Mouse (Mus musculus): ENCODE data around the gene Rcor1. TPM values are rescaled to one million over a fixed set of nuclear protein-coding genes. Genes with fewer than 3 reads are reported as not detected.
A peak's percentile ranks its signal among the peaks of the same experiment; 100 is the strongest.

The Rcor1 gene
- polyA plus RNA-seq, 1 experiment: 11.3 TPM

GRCm38 (mm10) chr12:111111176-111111575, 72.0 kb downstream of the Rcor1 start:
- no peaks in the 10 kb centered on the region for H3K4me1 ChIP-seq (ENCODE audit: control insufficient read depth, insufficient read depth, low read length)
- TF ChIP-seq CTCF (IDR thresholded peaks at IDR 0.05; ENCODE audit: extremely low read depth, insufficient read depth, low read length): no peak
- TF ChIP-seq POLR2A (IDR thresholded peaks at IDR 0.05; ENCODE audit: extremely low read depth, insufficient read depth, low read length): no peak
- H3K27ac ChIP-seq (ENCODE audit: insufficient read depth, low read length): no peak overlapping the region
- H3K4me3 ChIP-seq (ENCODE audit: insufficient read depth, low read length): no peak overlapping the region

DNA sequence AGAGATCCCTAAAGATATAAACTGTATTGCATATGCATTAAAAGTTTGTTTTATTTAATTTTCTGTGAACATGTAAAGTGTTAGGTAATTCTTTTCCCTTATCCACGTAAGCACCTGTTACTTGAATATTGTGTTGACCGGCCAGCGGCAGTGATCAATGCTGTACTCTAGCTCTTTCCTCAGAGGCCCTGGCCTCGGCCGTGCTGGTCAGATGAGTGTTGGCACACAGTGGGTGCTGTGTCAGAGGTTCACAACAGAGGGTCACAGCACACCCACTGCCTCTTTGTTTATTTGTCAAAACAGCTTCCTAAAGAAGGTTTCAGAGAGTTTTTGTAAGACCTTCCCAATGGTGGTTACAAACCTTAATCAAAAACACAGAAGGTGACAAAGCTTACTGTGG, 75.4 kb downstream of the Rcor1 start:
- H3K27ac ChIP-seq (ENCODE audit: insufficient read depth, low read length): no peak overlapping the region
- no peak overlapping the region for H3K4me3 ChIP-seq (ENCODE audit: insufficient read depth, low read length)
- no peaks in the 10 kb centered on the region for H3K4me1 ChIP-seq (ENCODE audit: control insufficient read depth, insufficient read depth, low read length)
- TF ChIP-seq POLR2A (IDR thresholded peaks at IDR 0.05; ENCODE audit: extremely low read depth, insufficient read depth, low read length): no peak
- TF ChIP-seq CTCF (IDR thresholded peaks at IDR 0.05; ENCODE audit: extremely low read depth, insufficient read depth, low read length): no peak

DNA sequence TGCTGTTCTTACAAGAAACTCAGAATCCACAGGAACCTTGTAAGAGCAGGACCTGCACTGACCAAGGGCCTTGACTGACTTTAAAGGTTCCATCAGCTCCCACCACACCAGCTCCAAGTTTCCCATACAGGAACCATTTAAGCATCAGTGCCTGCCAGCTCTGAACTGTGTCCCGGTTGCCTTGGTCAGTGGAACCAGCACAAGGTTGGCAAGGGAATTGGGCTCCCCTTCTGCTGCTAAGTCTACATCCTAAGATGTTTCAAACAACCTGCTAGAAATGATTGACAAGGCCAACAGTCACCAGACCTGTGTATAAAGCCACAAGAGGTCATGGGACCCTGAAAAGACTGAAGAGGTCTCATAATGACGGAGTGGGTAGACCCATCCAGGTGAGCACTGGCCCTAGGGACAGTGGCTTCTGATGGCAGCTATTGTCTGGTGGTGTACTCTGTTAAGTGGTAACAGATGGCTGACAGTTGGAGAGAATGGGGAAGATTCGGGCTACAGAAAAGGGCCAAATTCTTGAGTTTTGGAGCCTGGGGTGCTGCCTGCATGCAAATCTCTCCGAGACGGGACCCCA, 80.4 kb downstream of the Rcor1 start:
- H3K27ac ChIP-seq (ENCODE audit: insufficient read depth, low read length): no peak overlapping the region
- no peak overlapping the region for H3K4me3 ChIP-seq (ENCODE audit: insufficient read depth, low read length)
- TF ChIP-seq POLR2A (IDR thresholded peaks at IDR 0.05; ENCODE audit: extremely low read depth, insufficient read depth, low read length) (no peak), CTCF (IDR thresholded peaks at IDR 0.05; ENCODE audit: extremely low read depth, insufficient read depth, low read length) (no peak)
- no peaks in the 10 kb centered on the region for H3K4me1 ChIP-seq (ENCODE audit: control insufficient read depth, insufficient read depth, low read length)

GRCm38 (mm10) chr12:111120976-111121645, 82.0 kb downstream of the Rcor1 start:
- Histone ChIP-seq H3K4me3 (ENCODE audit: insufficient read depth, low read length) (no peak overlapping the region), H3K4me1 (ENCODE audit: control insufficient read depth, insufficient read depth, low read length) (no peaks in the 10 kb centered on the region), H3K27ac (ENCODE audit: insufficient read depth, low read length) (no peak overlapping the region)
- TF ChIP-seq CTCF (IDR thresholded peaks at IDR 0.05; ENCODE audit: extremely low read depth, insufficient read depth, low read length): no peak

DNA sequence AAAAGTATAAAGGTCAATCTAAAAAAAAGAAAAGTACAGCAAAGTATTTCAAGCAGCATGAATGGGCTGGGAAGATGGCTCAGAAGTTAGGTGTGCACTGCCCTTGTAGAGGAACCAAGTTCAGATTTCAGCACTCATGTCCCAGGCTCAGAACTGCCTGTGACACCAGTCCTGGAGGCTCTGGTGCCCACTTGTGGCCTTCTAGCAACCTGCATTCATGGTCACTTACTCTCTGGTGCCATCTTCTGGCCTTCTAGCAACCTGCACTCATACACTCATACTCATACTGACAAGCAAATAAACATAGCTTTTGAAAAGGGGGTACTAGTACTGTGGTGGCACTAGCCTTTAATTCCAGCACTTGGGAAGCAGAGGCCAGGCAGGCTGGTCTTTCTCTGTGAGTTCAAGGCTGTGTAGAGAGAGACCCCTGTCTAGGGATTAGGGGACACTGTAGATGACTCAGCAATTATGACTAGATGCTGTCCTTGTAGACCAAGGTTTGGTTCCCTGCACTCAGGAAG, 83.2 kb downstream of the Rcor1 start:
- no peak for TF ChIP-seq POLR2A (IDR thresholded peaks at IDR 0.05; ENCODE audit: extremely low read depth, insufficient read depth, low read length)
- peak; percentile 31; the same call in 1 of the 2 replicates for TF ChIP-seq CTCF (IDR thresholded peaks at IDR 0.05; ENCODE audit: extremely low read depth, insufficient read depth, low read length)
- H3K4me1 ChIP-seq (ENCODE audit: control insufficient read depth, insufficient read depth, low read length): no peaks in the 10 kb centered on the region
- no peak overlapping the region for H3K4me3 ChIP-seq (ENCODE audit: insufficient read depth, low read length)
- H3K27ac ChIP-seq (ENCODE audit: insufficient read depth, low read length): no peak overlapping the region

DNA sequence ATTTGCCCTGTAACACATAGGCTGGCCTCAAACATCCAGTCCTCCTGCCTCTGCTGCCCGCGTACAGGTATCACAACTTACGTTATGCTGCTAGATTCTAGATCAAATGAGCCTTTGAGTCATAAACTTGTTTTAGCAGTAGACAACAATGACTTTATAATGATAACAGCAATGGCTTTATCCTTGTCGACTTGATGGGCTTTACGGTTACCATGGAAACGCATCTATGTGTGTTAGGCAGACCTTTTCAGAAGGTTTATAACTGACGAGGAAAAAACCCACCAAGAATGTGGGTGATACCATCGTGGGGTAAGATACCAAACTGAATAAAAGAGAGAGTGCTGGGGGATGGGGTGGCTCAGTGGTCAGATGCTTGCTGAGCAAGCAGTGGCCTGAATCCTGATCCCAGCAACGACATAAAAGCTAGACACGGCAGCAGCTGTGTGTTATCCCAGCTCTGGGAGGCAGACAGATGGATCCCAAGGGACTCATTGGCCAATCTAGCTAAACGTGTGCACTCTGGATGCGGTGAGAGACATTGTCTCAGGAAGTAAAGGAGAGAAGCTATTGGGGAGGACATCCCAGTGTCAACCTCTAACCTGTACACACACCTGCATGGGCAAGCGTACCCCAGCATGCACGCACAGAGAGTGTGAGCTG, 85.6 kb downstream of the Rcor1 start:
- H3K27ac ChIP-seq (ENCODE audit: insufficient read depth, low read length): no peak overlapping the region
- H3K4me1 ChIP-seq (ENCODE audit: control insufficient read depth, insufficient read depth, low read length): no peaks in the 10 kb centered on the region
- TF ChIP-seq POLR2A (IDR thresholded peaks at IDR 0.05; ENCODE audit: extremely low read depth, insufficient read depth, low read length) (no peak), CTCF (IDR thresholded peaks at IDR 0.05; ENCODE audit: extremely low read depth, insufficient read depth, low read length) (no peak)
- H3K4me3 ChIP-seq (ENCODE audit: insufficient read depth, low read length): no peak overlapping the region

DNA sequence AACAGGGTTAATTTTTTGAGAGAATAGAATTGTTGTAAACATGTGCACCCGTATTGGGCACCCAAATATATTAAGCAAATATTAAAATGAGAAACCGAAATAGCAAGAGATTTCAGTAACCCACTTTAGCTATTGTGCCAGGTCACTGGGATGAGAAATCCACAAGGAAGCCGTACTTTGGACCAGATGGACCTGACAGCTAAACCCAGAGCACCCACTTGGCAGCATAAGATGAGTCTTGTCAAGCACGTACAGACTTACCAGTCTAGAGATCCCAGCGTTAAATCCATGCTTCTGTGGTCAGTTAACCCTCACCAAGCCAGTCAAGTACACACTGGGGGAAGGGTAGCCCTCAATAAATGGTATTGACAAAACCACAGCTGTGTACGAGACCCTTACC, 86.5 kb downstream of the Rcor1 start:
- no peak overlapping the region for H3K27ac ChIP-seq (ENCODE audit: insufficient read depth, low read length)
- no peaks in the 10 kb centered on the region for H3K4me1 ChIP-seq (ENCODE audit: control insufficient read depth, insufficient read depth, low read length)
- no peak overlapping the region for H3K4me3 ChIP-seq (ENCODE audit: insufficient read depth, low read length)
- TF ChIP-seq POLR2A (IDR thresholded peaks at IDR 0.05; ENCODE audit: extremely low read depth, insufficient read depth, low read length) (no peak), CTCF (IDR thresholded peaks at IDR 0.05; ENCODE audit: extremely low read depth, insufficient read depth, low read length) (no peak)

DNA sequence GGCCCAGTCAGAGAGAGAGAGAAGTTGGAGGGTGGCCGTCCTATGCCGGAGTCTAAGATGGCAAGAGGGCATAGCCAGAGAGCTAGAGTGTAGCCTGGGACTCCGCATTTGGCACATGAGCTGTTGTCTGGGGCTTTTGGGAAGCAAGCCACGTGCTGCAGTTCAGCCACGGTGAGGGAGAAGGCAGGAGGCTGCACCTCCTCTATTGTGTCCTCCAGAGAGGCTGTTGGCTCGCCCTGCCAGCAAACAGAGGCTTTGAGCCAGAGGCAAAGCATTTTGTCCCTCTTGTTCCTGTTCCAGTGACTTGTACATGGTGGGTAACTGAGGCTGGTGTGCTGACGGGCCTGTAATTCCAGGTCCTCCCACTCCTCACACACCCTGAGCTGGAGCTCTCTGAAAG, 95.0 kb downstream of the Rcor1 start:
- TF ChIP-seq POLR2A (IDR thresholded peaks at IDR 0.05; ENCODE audit: extremely low read depth, insufficient read depth, low read length): no peak
- no peak for TF ChIP-seq CTCF (IDR thresholded peaks at IDR 0.05; ENCODE audit: extremely low read depth, insufficient read depth, low read length)
- Histone ChIP-seq H3K4me3 (ENCODE audit: insufficient read depth, low read length) (no peak overlapping the region), H3K27ac (ENCODE audit: insufficient read depth, low read length) (no peak overlapping the region)

GRCm38 (mm10) chr12:111134791-111135733, 95.9 kb downstream of the Rcor1 start:
- Histone ChIP-seq H3K27ac (ENCODE audit: insufficient read depth, low read length) (no peak overlapping the region), H3K4me3 (ENCODE audit: insufficient read depth, low read length) (no peak overlapping the region), H3K4me1 (ENCODE audit: control insufficient read depth, insufficient read depth, low read length) (no peaks in the 10 kb centered on the region)
- TF ChIP-seq CTCF (IDR thresholded peaks at IDR 0.05; ENCODE audit: extremely low read depth, insufficient read depth, low read length) (no peak), POLR2A (IDR thresholded peaks at IDR 0.05; ENCODE audit: extremely low read depth, insufficient read depth, low read length) (no peak)

More for the DNA sequence above, 95.0 kb downstream of the Rcor1 start:
- no peaks in the 10 kb centered on the region for H3K4me1 ChIP-seq (ENCODE audit: control insufficient read depth, insufficient read depth, low read length)

Data from cortical plate, adult 2 months (tissue).